ENCODE assay signal across 9 mouse cellular contexts in genomic region chr17:47142885-47143284, GRCm38 (mm10).
DNase-seq lines count a peak whose midpoint lies in the region; ATAC-seq and TF ChIP-seq lines count a peak whose summit lies in the region.
"Had no signal": no experiment of that assay in that cellular context is flagged by ENCODE, and none has a peak within 500 bp of the region (broad histone marks: within the 10 kb centered on the region; RNA-seq: fewer than 3 reads in every experiment).

No protein-coding gene starts in this region.

- H3K4me3 ChIP-seq in limb, embryonic 11.5 days (ENCODE audit: low read depth, low read length) = peak overlapping the region; percentile 70
- H3K4me3 ChIP-seq in small intestine, adult 2 months (ENCODE audit: low read depth, low read length) = peak overlapping the region; percentile 28; the same call in 1 of the 2 replicates

- H3K9ac ChIP-seq in limb, embryonic 11.5 days (ENCODE audit: low read length) = no peak overlapping the region

- H3K4me1 ChIP-seq in limb, embryonic 11.5 days (ENCODE audit: control insufficient read depth, insufficient read depth, low read length) = peaks cover 23% of the 10 kb centered on the region
- peaks cover 17% of the 10 kb centered on the region for H3K4me1 ChIP-seq in small intestine, adult 2 months (ENCODE audit: control insufficient read depth, insufficient read depth, insufficient read length, low read length)

- no peaks in the 10 kb centered on the region for H3K36me3 ChIP-seq in limb, embryonic 11.5 days (ENCODE audit: control insufficient read depth, insufficient read depth, low read length)
- no peaks in the 10 kb centered on the region for H3K36me3 ChIP-seq in small intestine, adult 2 months (ENCODE audit: control insufficient read depth, insufficient read depth, low read length)

- no peak for ATAC-seq in limb, embryonic 11.5 days (ENCODE audit: insufficient number of reproducible peaks, low FRiP score, low TSS enrichment, low read depth)
- no peak for ATAC-seq in activated CD4-positive, CD25-positive, alpha-beta regulatory T cell, adult 4 months
- ATAC-seq in granulocyte monocyte progenitor cell, adult 5-6 weeks (replicated peaks; ENCODE audit: poor library complexity, severe bottlenecking) = no peak

- no peak for TF ChIP-seq POLR2A in small intestine, adult 2 months (IDR thresholded peaks at IDR 0.05; ENCODE audit: low read depth, low read length)

- TF ChIP-seq CTCF in small intestine, adult 2 months (IDR thresholded peaks at IDR 0.05; ENCODE audit: extremely low read depth, insufficient read length, insufficient replicate concordance, low read depth, low read length) = no peak

- H3K4me2 ChIP-seq in limb, embryonic 11.5 days (ENCODE audit: low read depth, severe bottlenecking) = peak overlapping the region; percentile 84

- peak; percentile 50 for DNase-seq in adrenal gland, postnatal 14 days
- DNase-seq in adrenal gland, adult 18-20 months (ENCODE audit: low spot score in 2 of 2) = no peak
- peak; percentile 7 for DNase-seq in right cerebral cortex, adult 18-20 months
- DNase-seq in right cerebral cortex, adult 2 months (ENCODE audit: low spot score in 2 of 2) = no peak
- no peak for DNase-seq in limb, embryonic 11.5 days (ENCODE audit: low spot score)
- DNase-seq: cerebellum, adult 9-11 months had no signal

- H3K27ac ChIP-seq in limb, embryonic 11.5 days (replicated peaks; ENCODE audit: low read depth, low read length) = no peak overlapping the region
- no peak overlapping the region for H3K27ac ChIP-seq in small intestine, adult 2 months (ENCODE audit: insufficient read depth, low read depth, low read length)

- H3K27me3 ChIP-seq in limb, embryonic 11.5 days (ENCODE audit: control insufficient read depth, insufficient read depth, low read length) = no peaks in the 10 kb centered on the region
- peaks cover 18% of the 10 kb centered on the region for H3K27me3 ChIP-seq in small intestine, adult 2 months (ENCODE audit: control insufficient read depth, insufficient read depth, low read length)

- no peaks in the 10 kb centered on the region for H3K9me3 ChIP-seq in limb, embryonic 11.5 days (ENCODE audit: control insufficient read depth, low read length)

- 24% methylated on average over 7 of the region's 7 CpGs for WGBS in limb, embryonic 11.5 days
- 25% methylated on average over 7 of the region's 7 CpGs for WGBS in small intestine, adult 2 months

Comparison
In these comparisons a context has a peak if more than half of its experiments do, and no peak if none do; other contexts are left out.
1. DNase-seq: peak in adrenal gland, postnatal 14 days (single experiment) and right cerebral cortex, adult 18-20 months (single experiment); none in adrenal gland, adult 18-20 months (0 of 2), right cerebral cortex, adult 2 months (0 of 2) and limb, embryonic 11.5 days (single experiment).